Mouse (Mus musculus) stomach, postnatal 0 days (tissue): ENCODE results near the gene Tigd4.

ENCODE experiments used
- CTCF ChIP-seq: IDR thresholded peaks from 2 replicates; pipeline ENCODE4 v1.5.1; 2016; ENCODE audit warnings: antibody characterized with exemption, low read depth, mild to moderate bottlenecking, moderate library complexity
- EP300 ChIP-seq: optimal IDR thresholded peaks from 2 replicates; pipeline ENCODE3; 2016; ENCODE audit warnings: antibody characterized with exemption

- TF ChIP-seq CTCF (no peak), EP300 (no peak)
These were observed 4.8 kb downstream of the Tigd4 start for GRCm38 (mm10) chr3:84597996-84598734.
